Mouse (Mus musculus) neural tube, embryonic 10.5 days (tissue): Measurements from ENCODE around the gene Gm9508.

Experiments used
- DNase-seq: peaks from one replicate; pipeline ENCODE4 v3.0.0-alpha.2; 2017; ENCODE audit warnings: low spot score; ENCODE audit errors: extremely low spot score

The Gm9508 gene

DNA sequence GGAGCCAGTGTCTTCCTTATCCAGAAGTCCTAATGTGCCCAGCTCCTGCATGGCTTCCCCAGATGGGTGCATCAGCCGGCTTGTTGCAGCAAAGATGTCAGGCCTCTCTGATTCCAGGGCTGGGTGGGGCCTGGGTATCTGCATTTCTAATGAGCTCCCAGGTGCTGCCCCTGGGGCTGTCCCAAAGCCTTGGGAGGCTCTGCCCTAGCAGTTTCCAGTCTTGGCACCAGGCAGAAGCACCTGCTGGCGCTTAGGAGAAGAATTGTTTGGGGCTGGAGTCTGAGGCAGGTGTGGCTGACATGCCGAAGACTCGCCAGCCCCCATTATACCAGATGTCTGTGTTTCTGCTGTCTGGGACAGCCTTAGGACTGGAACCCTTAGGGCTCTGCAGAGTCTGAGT is 26.3 kb downstream of the Gm9508 start:
- DNase-seq = no peak

GRCm38 (mm10) chr10:77667402-77667801 is 29.6 kb downstream of the Gm9508 start:
- DNase-seq = no peak

DNA sequence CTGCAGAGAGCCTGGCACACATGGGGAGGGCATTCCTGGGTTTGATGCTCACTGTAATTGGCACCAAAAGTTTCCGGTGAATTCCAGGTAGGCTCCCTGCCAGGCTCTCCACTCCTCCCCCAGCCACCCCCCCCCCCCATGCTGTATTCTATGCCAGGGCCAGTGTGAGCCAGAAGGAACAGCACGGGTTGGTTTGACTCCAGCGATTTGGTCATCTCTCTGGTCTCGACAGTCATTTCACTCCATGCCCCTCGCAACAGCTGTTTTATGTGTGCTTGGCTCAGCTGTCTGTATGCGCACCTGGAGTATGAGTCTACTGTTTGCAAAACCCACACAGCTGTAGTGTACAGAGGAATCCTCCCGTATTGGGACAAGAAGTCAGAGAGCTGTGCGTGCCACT is 30.7 kb downstream of the Gm9508 start:
- no peak for DNase-seq

- DNase-seq = no peak
Measured at GRCm38 (mm10) chr10:77663949-77664665, 32.9 kb downstream of the Gm9508 start.

DNA sequence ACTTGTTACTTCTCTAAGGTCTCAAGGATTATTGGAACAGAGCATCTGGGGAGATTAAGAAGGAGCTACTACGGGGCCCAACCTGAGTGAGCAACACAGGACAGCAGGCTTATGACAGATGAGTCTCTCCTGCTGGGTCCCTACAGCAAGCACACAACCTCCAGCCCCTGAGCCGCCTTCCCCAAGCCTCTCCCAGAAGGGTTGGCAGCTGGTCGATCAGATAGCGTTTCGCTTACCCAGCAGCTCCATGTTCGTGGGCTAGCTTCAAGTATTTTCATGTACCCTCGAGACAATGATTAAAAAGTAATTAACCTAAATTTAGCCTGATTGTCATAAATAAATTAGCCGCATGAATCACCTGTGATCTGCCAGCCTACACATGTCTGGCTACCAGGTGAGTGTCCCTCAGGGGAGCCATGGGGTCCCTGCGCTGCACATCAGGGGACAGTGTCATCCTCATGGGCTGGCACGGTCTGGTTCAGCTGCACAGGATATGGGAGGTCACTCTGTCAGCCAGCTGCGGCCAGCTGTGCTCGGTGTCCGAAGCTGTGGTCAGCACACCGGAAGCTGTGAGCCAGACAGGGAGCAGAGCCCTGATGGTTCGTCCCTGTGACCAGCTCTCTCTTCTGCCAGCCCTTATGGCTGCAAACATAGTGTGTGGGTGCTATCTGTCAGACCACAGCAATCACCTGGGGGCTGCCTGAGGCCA is 38.6 kb downstream of the Gm9508 start:
- no peak for DNase-seq

DNA sequence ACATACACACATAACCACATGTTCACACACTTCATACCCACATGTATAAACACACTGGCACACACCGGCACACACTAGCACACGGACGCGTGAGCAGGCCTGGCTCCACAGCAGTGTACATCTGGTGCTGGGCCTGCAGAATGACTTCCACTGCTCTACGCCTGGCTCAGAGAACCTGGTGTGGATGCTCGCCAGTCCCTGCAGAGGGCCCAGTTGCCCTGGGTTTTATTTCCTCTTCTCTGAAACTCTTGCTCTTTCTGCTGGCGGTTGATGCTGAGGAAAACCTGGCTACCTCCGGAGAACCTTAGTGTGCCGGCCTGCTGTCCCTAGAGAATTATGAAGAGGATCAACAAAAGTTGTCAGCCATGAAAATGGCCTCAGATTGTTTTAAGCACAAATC is 45.0 kb downstream of the Gm9508 start:
- DNase-seq = no peak

- DNase-seq = no peak
Measured at GRCm38 (mm10) chr10:77647901-77648300, 49.1 kb downstream of the Gm9508 start.

GRCm38 (mm10) chr10:77647461-77647860 is 49.6 kb downstream of the Gm9508 start:
- DNase-seq = no peak
